Mouse (Mus musculus) urinary bladder, postnatal 10 days (tissue): ENCODE data around the gene Mgll.

Experiments
- DNase-seq: peaks from one replicate; pipeline ENCODE4 v3.0.0; 2022; ENCODE audit warnings: low spot score

Gene Mgll

GRCm38 (mm10) chr6:88746271-88746670 is 22.1 kb downstream of the Mgll start:
- no peak for DNase-seq

GRCm38 (mm10) chr6:88747296-88748040 is 23.3 kb downstream of the Mgll start:
- DNase-seq, result no peak

- DNase-seq, result no peak
Observed at GRCm38 (mm10) chr6:88750884-88751283, 26.7 kb downstream of the Mgll start.

DNA sequence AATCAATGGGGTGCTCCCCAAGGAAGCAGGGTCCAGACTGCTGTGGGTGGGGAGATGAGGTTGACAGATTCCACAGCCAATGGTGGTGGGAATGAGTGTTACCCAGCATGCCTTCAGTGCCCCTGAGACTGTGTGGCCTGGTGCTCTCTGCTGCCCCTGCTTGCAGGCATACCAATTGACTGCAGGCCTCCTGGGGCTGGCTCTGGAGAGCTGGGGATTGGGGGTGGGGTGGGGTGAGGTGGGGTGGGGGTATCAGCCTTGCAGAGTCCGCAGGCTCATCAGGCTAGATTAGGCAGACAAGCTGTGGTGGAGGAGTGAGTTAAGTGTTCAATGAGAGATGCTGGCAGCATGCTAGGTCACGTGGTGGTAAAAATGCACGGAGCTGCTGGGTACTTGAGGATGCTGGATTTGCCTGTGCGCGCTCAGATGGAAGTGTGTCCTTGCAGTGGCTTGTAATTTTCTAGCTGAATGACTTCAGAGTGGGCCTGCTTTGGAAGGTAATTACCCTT is 28.6 kb downstream of the Mgll start:
- no peak for DNase-seq

DNA sequence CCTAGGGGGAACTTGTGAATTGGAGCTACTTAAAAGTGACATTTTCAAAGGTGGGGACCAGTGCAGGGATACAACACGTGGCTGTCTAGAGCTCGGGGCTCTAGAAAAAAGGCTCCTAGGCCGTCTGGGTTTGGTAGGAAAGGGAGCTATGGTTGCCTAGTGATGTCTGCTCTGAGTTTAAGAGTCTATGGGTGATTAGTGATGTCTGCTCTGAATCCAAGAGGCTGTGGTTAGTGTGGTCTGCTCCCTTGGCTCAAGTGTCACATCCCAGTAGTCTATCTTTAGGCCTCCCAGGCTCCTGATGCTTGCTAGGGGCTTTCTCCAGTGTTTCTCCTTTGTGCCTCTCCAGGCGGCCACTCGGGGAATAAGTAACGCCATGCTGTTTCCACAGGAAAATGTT is 29.4 kb downstream of the Mgll start:
- no peak for DNase-seq

DNA sequence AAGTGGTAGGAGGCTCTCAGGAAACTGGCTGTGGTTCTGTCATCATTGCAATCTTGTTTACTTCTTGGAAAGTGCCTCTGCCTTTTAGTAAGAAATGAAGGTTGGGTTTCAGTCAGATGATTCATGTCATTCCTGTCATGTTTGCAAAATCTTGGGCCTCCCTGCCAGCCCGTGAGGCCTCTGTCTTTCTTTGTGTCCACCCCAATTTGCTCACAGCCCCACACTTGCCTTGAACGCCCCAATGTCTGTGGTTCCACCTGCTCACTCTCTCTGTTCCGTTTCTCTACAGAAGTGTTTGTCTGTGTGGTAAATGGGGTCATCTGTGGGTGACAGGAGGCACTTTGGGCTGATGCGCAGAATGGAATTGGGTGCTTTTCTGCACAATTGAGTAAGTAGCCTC is 32.8 kb downstream of the Mgll start:
- DNase-seq, result no peak

DNA sequence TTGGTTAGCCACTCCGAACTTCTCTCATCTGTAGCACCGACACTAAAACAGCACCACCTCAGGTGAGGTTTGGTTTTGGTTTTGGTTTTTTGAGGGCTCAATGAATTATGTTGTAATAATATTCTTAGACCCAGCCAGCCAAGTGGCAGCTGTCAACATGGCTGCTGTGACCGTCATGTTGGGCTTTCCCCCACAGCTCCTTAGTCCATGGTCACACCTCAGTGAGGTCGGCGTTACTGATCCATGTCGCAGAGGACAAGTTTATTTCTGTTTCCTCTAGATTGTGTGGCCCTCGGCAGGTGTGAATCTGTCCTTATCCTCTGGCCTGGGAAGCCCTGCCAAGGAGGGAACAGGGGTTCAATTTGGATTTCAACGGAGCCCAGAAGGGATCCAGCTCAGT is 33.9 kb downstream of the Mgll start:
- no peak for DNase-seq

- no peak for DNase-seq
Observed at GRCm38 (mm10) chr6:88758568-88759522, 34.6 kb downstream of the Mgll start.

- peak; percentile 59 for DNase-seq
Observed at GRCm38 (mm10) chr6:88759793-88760453, 35.7 kb downstream of the Mgll start.

DNA sequence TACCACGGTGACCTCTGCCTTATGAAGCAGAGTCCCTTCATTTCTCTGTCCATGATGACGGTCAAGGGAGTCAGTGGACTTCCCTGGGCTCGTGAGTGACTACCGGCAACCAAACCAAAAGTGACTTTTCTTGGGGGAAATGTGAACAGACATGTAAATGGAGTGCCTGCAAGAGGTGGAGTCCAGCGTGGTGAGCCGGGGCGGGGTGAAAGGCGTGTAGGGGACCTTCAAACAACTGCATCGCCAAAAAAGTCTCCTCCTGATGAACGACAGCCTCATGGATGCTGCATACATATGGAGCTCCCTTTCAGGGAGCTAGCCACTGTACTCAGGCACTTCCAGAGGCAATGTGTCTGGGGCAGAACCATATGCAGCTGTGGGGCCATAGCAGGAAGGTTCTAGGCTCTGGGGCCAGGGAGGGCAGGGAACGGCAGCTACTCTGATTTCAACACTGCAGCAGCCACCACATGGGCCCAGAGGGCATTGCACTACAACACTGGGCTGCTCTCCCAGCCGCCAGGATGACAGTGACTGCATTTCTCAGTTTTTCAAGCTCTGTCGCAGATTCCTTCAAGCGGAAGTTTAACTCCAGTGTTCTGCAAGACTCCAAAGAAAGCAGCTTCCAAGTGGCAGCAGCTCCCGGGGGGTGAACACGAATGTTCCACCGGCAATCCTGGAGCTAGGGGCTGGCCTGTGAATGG is 36.9 kb downstream of the Mgll start:
- no peak for DNase-seq

DNA sequence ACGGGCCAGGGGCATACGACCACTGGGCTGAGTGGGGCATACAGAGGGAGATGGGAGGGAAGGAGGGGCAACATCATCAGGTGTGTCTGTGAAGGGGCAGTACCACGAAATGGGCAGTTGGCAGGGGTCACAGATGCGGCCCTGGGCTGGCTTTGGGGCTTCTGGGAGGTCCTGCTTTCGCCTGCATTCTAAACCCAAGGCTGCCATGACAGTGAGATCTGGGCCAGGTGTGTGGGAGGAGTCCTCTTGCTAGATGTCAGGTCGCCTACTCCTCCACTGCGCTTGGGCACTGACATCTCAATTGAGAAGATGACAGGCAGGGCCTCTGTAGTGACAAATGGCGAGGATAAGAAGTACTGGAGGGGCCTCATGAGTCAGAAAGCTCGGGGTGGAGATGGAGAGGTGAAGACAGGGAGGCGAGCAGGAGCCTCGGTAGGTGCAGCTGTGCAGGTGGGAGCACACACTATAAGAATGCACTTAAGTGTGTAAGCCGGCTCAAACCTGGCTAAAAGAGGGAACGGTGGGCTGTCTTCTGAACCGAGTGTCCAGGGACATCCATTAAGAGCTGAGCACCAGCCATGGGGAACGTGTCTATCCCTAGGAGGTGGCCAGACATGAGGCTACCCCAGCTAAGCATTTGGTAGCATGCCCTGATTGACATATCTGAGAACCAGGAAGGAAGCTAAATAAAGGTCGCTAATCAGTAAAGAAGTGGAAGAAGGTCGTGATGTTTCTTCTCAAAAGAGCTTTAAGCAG is 37.6 kb downstream of the Mgll start:
- no peak for DNase-seq

DNA sequence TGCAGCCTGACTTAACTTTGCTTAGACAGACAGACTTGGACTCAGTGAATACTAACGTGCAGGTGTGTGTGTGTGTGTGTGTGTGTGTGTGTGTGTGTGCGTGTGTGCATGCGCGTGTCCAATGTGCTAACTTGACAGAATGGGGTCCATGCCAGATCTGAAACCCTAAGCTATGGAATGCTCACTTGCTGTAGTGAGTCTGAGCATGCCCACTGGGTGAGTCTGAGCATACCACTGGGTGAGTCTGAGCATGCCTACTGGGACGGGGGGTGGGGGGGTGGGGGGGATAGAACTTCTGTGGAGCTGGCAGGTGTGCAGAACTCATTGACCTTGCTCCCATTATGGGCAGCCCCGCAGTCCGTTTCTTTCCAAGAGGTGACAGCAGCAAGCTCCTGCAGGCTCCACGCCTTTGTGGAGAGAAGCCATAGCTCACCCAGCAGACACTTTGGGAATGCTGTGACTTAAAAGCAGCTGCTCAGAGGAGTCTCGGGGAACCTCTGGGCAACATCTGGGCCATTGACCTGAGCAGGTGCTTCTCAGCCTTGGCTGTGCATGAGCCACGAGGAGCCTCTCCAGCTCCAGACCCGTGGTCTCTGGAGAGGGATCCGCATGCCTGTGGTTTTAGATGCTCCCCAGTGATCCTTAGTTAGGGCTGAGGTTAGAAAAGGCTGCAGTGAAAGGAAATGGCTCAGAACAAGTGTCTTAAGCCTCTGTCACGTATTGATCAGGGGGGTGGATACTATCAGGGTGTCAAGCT is 38.4 kb downstream of the Mgll start:
- DNase-seq, result no peak

- no peak for DNase-seq
Observed at GRCm38 (mm10) chr6:88763518-88764077, 39.4 kb downstream of the Mgll start.

GRCm38 (mm10) chr6:88764281-88764680 is 40.1 kb downstream of the Mgll start:
- no peak for DNase-seq

DNA sequence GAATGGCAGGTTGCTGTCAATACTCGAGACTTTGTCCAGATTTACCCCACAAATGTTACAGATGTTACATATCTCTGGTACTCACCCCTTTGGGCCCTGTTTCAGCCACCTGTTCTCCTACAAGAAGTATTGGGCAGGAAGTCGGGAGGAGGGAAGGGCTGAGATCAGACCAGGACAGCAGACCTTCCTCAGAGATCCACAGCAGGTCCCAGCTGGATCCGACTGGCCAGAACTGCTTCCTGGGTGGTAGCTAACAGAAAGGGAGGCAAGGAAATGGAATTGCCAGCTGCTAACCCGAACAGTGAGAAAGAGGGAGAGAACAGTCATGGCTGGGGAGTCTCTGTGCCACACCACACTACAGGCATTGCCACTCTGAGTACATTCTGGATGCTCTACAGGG is 43.5 kb downstream of the Mgll start:
- no peak for DNase-seq

- DNase-seq, result no peak
Observed at GRCm38 (mm10) chr6:88769723-88770122, 45.5 kb downstream of the Mgll start.

DNA sequence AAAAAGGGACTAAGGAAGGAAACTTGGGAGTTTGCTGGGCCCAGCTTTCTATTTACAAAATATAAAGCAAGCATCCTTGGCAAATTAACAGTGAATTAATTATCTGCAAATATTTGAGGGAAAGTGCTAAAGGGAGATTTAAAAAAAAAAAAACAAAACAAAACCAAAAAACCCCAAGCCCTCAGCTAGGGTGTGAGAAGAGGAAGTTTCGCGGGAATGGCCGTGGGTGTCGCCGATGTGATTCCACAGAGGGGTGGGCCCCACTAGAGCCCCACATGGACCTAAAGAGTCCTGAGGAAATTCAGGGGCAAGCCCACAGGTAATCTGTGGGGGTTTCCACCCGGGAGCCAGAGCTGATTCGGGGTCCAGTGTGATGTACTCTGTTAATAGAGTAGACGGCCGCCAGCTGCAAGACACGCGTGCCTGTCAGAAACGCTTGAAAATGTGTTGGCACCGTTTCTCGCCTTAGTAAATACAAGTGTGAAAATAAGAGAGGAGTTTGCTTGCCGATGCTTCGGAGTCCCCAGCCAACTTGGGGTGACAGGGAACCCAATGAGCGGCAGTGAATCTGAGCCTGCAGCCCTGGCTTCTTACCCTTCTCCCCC is 46.2 kb downstream of the Mgll start:
- DNase-seq, result no peak

- no peak for DNase-seq
Observed at GRCm38 (mm10) chr6:88770981-88771380, 46.8 kb downstream of the Mgll start.

GRCm38 (mm10) chr6:88772041-88772440 is 47.8 kb downstream of the Mgll start:
- DNase-seq, result no peak

GRCm38 (mm10) chr6:88774055-88774454 is 49.8 kb downstream of the Mgll start:
- DNase-seq, result no peak
